Mouse (Mus musculus) midbrain, embryonic 13.5 days (tissue): ENCODE measurements around the gene Gm8127. TPM values are rescaled to one million over a fixed set of nuclear protein-coding genes. Genes with fewer than 3 reads are reported as not detected.
"Not testable (repeated sequence)": the region's sequence is repeated elsewhere in the genome, so short reads cannot be mapped to it uniquely, and the experiment has no call there.

Source experiments
- ATAC-seq: fragments of 200-750 bp; cut with Nextera tagmentation; 2 replicates; pipeline ENCODE4 v1.8.0; 2017; ENCODE audit warnings: mild to moderate bottlenecking, moderate TSS enrichment, moderate library complexity
- H3K27ac ChIP-seq: fragments of 300-500 bp; sonication (generic); 2 replicates; pipeline ENCODE4 v1.5.1; 2015; ENCODE audit warnings: inconsistent platforms, mild to moderate bottlenecking, moderate library complexity
- H3K27me3 ChIP-seq: fragments of 300-500 bp; sonication (generic); 2 replicates; pipeline ENCODE4 v1.6.1; 2015; ENCODE audit warnings: mild to moderate bottlenecking, inconsistent platforms
- H3K36me3 ChIP-seq: fragments of 300-500 bp; sonication (generic); 2 replicates; pipeline ENCODE4 v1.6.1; 2015; ENCODE audit warnings: mild to moderate bottlenecking, inconsistent platforms
- H3K4me1 ChIP-seq: fragments of 300-500 bp; sonication (generic); replicated peaks from 2 replicates; pipeline ENCODE4 v1.6.1; 2015; ENCODE audit warnings: inconsistent platforms
- H3K4me2 ChIP-seq: fragments of 300-500 bp; sonication (generic); replicated peaks from 2 replicates; pipeline ENCODE4 v1.6.1; 2015; ENCODE audit warnings: moderate library complexity, mild to moderate bottlenecking, inconsistent platforms
- H3K4me3 ChIP-seq: fragments of 300-500 bp; sonication (generic); replicated peaks from 2 replicates; pipeline ENCODE4 v1.5.1; 2015; ENCODE audit warnings: mild to moderate bottlenecking, inconsistent platforms
- H3K9ac ChIP-seq: fragments of 300-500 bp; sonication (generic); replicated peaks from 2 replicates; pipeline ENCODE4 v1.6.1; 2015; ENCODE audit warnings: mild to moderate bottlenecking, inconsistent platforms
- H3K9me3 ChIP-seq: fragments of 300-500 bp; sonication (generic); 2 replicates; pipeline ENCODE4 v1.6.1; 2016; ENCODE audit warnings: mild to moderate bottlenecking, inconsistent platforms
- WGBS: fragments of 180-500 bp; shearing (Covaris S2); methylation state at CpG from one replicate; pipeline ENCODE4 v1.1.7; 2015; 5-methylcytosine and 5-hydroxymethylcytosine counted together
- polyA plus RNA-seq: library from polyadenylated mRNA; unstranded; fragments of >200 nt; fragmentation: Nextera tagmentation; extraction: Ambion mirVana; gene quantifications from 2 replicates; pipeline ENCODE4 v1.2.1, GENCODE M21; 2015

The Gm8127 gene
- polyA plus RNA-seq, 1 experiment from 2014 or later: not detected

GRCm38 (mm10) chr14:43263421-43263820, 30.2 kb downstream of the Gm8127 start:
- not testable (repeated sequence) for H3K27me3 ChIP-seq, H3K9me3 ChIP-seq, ATAC-seq, H3K4me3 ChIP-seq, H3K36me3 ChIP-seq, H3K4me1 ChIP-seq, H3K9ac ChIP-seq, H3K4me2 ChIP-seq, H3K27ac ChIP-seq
- 95% methylated on average over 3 of the region's 3 CpGs for WGBS

DNA sequence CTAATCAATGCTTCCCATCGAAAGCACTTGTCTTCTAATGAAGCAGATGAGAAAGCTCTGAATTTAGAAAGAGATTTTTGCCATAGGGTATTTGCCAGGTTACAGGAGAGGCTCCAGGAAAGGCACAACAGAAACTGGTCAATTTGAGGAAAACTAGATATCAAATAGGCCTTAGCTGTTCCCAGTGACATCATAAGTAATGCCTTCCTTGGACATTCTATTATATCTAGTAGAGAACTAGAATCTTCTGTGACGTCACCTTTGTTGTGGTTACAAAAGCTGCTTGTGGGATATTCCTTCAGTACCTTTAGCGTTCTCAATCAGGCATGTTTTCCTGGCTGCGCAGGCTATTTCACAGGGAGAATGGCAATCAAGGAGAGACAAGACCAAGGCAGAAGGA, 35.3 kb downstream of the Gm8127 start, which contains the start of gene Gm8126:
Gm8126 (plus strand) TSS at position 301 of the 400 bp plus-strand sequence.
- ATAC-seq, H3K9me3 ChIP-seq, H3K9ac ChIP-seq, H3K27ac ChIP-seq, H3K27me3 ChIP-seq, H3K36me3 ChIP-seq, H3K4me3 ChIP-seq, H3K4me2 ChIP-seq, H3K4me1 ChIP-seq: not testable (repeated sequence)
- 94% methylated on average over 2 of the region's 4 CpGs for WGBS

- not testable (repeated sequence) for ATAC-seq, H3K4me1 ChIP-seq, H3K27ac ChIP-seq, H3K36me3 ChIP-seq, H3K4me3 ChIP-seq, H3K9ac ChIP-seq, H3K4me2 ChIP-seq, H3K27me3 ChIP-seq, H3K9me3 ChIP-seq
- 79% methylated on average over 1 of the region's 1 CpGs for WGBS
Observed at GRCm38 (mm10) chr14:43256511-43256910, 37.1 kb downstream of the Gm8127 start.

- H3K4me1 ChIP-seq, H3K9me3 ChIP-seq, H3K36me3 ChIP-seq, H3K27ac ChIP-seq, ATAC-seq, H3K4me3 ChIP-seq, H3K9ac ChIP-seq, H3K27me3 ChIP-seq, H3K4me2 ChIP-seq: not testable (repeated sequence)
- WGBS: 49% methylated on average over 6 of the region's 6 CpGs
Observed at GRCm38 (mm10) chr14:43250549-43251253, 42.9 kb downstream of the Gm8127 start.

DNA sequence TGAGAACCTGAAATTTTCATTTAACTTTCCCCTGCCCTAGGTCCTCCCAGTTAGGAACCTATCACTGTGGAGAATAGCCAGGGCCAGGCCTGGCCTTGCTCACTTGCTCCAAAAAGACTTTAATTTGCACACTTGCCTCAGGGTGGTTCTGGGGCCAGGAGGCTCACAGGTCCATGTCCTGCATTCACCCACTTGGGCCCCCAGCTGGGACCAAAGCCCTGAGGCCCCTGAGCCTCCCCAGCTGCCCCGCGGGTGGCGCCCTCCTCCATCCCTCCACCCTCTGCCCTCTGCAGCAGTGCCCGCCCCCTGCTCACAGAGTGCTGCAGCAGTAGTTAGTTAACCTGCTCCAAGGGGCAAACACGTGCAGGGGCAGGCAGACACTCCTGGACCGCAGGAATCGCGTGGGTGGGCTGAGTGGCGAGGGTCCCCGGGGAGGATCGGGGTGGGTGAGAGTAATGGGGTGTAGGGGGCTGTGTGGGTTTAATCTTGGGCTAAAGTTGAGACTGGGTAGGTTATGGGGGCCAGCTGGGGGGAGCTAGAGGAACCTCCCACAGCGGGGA, 43.9 kb downstream of the Gm8127 start:
- H3K4me1 ChIP-seq, H3K36me3 ChIP-seq, H3K27me3 ChIP-seq, H3K4me2 ChIP-seq, H3K4me3 ChIP-seq, H3K9ac ChIP-seq, H3K27ac ChIP-seq, ATAC-seq, H3K9me3 ChIP-seq: not testable (repeated sequence)
- 17% methylated on average over 10 of the region's 12 CpGs for WGBS

Other genes starting within 250 kb of the Gm8127 start
- gene Gm8094, start 217.2 kb downstream of the Gm8127 start, polyA plus RNA-seq: not detected in 2 replicates
- gene Gm8104, start 193.2 kb downstream of the Gm8127 start, polyA plus RNA-seq: not detected in 2 replicates
- not detected in 2 replicates for gene Gm7233, start 114.0 kb downstream of the Gm8127 start, polyA plus RNA-seq
- not detected in 2 replicates for gene Gm8122, start 58.5 kb downstream of the Gm8127 start, polyA plus RNA-seq
- not detected in 2 replicates for gene Gm8126, start 35.2 kb downstream of the Gm8127 start, polyA plus RNA-seq
- gene Gm9732, start 18.8 kb downstream of the Gm8127 start, polyA plus RNA-seq: not detected in 2 replicates
- gene 1700001F09Rik, start 54.0 kb upstream of the Gm8127 start, polyA plus RNA-seq: not detected in 2 replicates
- gene Gm8138, start 122.5 kb upstream of the Gm8127 start, polyA plus RNA-seq: not detected in 2 replicates
- not detected in 2 replicates for gene Gm5799, start 249.7 kb upstream of the Gm8127 start, polyA plus RNA-seq